Mouse (Mus musculus) adrenal gland, postnatal 36 days (tissue): ENCODE measurements at regions not wholly inside any gene's neighbourhood (a gene's known extent, or its start where the extent isn't known, plus 50 kb on each side); places are given as distances from the start of the nearest gene placed in this dataset.

ENCODE experiments used
- DNase-seq, 2 experiments: peaks; one replicate each; pipeline ENCODE4 v3.0.0; 2021; ENCODE audit warnings: mixed read lengths in 1 of 2

GRCm38 (mm10) chr12:58441962-58442361 is 172.9 kb upstream of the Clec14a start:
- DNase-seq, result no peak

- no peak for DNase-seq
Observed at GRCm38 (mm10) chr12:58440666-58441065, 171.6 kb upstream of the Clec14a start.

- no peak for DNase-seq
Observed at GRCm38 (mm10) chr12:58437031-58437430, 167.9 kb upstream of the Clec14a start.

- DNase-seq, result no peak
Observed at GRCm38 (mm10) chr12:58434504-58434903, 165.4 kb upstream of the Clec14a start.

GRCm38 (mm10) chr12:58429929-58430328 is 160.8 kb upstream of the Clec14a start:
- no peak for DNase-seq

- DNase-seq, result no peak
Observed at GRCm38 (mm10) chr12:58426758-58427157, 157.7 kb upstream of the Clec14a start.

- no peak for DNase-seq
Observed at GRCm38 (mm10) chr12:58425961-58426360, 156.9 kb upstream of the Clec14a start.

GRCm38 (mm10) chr12:58423581-58423980 is 154.5 kb upstream of the Clec14a start:
- DNase-seq, result no peak

GRCm38 (mm10) chr12:58401904-58402303 is 132.8 kb upstream of the Clec14a start:
- no peak for DNase-seq

GRCm38 (mm10) chr12:58360258-58360657 is 91.2 kb upstream of the Clec14a start:
- no peak for DNase-seq

GRCm38 (mm10) chr12:58334163-58334562 is 65.1 kb upstream of the Clec14a start:
- DNase-seq, result peak in 1 of 2 experiments; percentile 3

- DNase-seq, result no peak
Observed at GRCm38 (mm10) chr12:58329913-58330312, 60.8 kb upstream of the Clec14a start.

GRCm38 (mm10) chr12:58323953-58324352 is 54.9 kb upstream of the Clec14a start:
- no peak for DNase-seq
